Mouse (Mus musculus) brown adipose tissue, adult 24 weeks (tissue): ENCODE measurements around the gene Gm47985. TPM values are rescaled to one million over a fixed set of nuclear protein-coding genes. Genes with fewer than 3 reads are reported as not detected.
"Not testable (repeated sequence)": the region's sequence is repeated elsewhere in the genome, so short reads cannot be mapped to it uniquely, and the experiment has no call there.

Source experiments
- H3K27ac ChIP-seq: fragments of 200-500 bp; replicated peaks from 2 replicates; pipeline ENCODE4 v1.5.1; 2012; ENCODE audit warnings: low read depth, mild to moderate bottlenecking, low read length
- H3K4me1 ChIP-seq: fragments of 200-500 bp; 2 replicates; pipeline ENCODE4 v1.6.1; 2012; ENCODE audit warnings: low read length, mixed read lengths; ENCODE audit not compliant: control insufficient read depth, insufficient read depth, insufficient read length
- H3K4me3 ChIP-seq: fragments of 200-500 bp; 2 replicates; pipeline ENCODE4 v1.5.1; 2012; ENCODE audit warnings: low read depth, mild to moderate bottlenecking, low read length, moderate library complexity; ENCODE audit not compliant: insufficient read depth
- polyA plus RNA-seq: library from polyadenylated mRNA; stranded (reverse); fragments of >200 nt; gene quantifications from 2 replicates; pipeline ENCODE4 v1.2.4, GENCODE M21; 2012; ENCODE audit not compliant: missing spikeins, insufficient read depth, insufficient read length

Gm47985 gene
- polyA plus RNA-seq, 1 experiment, result not detected

GRCm38 (mm10) chr1:151196690-151197089 lies 14.4 kb downstream of the Gm47985 start:
- H3K4me3 ChIP-seq, H3K4me1 ChIP-seq, H3K27ac ChIP-seq: not testable (repeated sequence)

- not testable (repeated sequence) for H3K4me1 ChIP-seq, H3K27ac ChIP-seq
Measured at GRCm38 (mm10) chr1:151198120-151198519, 15.8 kb downstream of the Gm47985 start, which contains the start of gene Gm47995. Gene Gm47995, plus strand, starts transcription at chr1:151198448.

DNA sequence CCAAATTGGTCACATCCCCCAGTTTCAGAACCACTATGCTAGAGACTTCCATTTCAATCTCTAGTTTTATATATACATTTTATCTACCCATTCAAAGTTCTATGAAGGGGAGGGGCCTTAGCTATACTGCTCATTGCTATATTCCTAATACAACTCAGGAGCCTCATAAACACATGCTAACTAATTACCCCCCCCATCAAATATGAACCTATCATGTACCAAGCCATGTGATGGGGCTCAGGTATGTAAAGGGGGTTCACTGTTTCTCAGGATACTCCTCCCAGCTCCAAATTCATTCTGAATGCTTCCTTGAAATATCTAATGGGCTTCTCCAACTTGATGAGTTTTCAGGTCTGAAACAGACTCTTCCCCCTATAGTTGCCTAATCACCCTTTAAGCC lies 18.3 kb downstream of the Gm47985 start:
- H3K4me3 ChIP-seq, H3K27ac ChIP-seq, H3K4me1 ChIP-seq: not testable (repeated sequence)

More at GRCm38 (mm10) chr1:151198120-151198519, 15.8 kb downstream of the Gm47985 start, which contains the start of gene Gm47995:
- not testable (repeated sequence) for H3K4me3 ChIP-seq

- H3K27ac ChIP-seq, H3K4me3 ChIP-seq, H3K4me1 ChIP-seq: not testable (repeated sequence)
Measured at GRCm38 (mm10) chr1:151202771-151203170, 20.4 kb downstream of the Gm47985 start.

DNA sequence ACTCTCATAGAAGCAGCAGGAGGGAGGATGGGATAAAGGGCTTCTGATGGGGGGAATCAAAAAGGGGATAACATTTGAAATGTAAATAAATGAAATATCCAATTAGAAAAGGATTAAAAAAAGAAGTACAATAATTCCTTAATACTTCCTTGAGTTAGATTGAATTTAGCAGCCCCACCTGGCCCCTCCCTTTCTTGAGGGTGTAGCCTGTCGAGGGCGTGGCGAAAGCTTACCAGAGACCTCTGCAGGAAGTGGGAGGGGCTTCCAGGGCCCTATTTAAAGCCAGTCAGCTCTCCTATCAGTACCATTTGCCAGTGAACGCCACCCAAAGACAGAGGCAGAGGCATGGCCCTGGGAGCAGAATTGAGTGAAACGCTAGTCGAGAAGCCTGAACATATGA lies 21.5 kb downstream of the Gm47985 start, which contains the start of gene 3110040M04Rik:
Gene 3110040M04Rik, plus strand, starts transcription at position 304 of the 400 bp plus-strand sequence.
- not testable (repeated sequence) for H3K27ac ChIP-seq, H3K4me1 ChIP-seq, H3K4me3 ChIP-seq

GRCm38 (mm10) chr1:151208493-151208892 lies 26.2 kb downstream of the Gm47985 start:
- not testable (repeated sequence) for H3K27ac ChIP-seq, H3K4me1 ChIP-seq, H3K4me3 ChIP-seq

- not testable (repeated sequence) for H3K27ac ChIP-seq, H3K4me1 ChIP-seq, H3K4me3 ChIP-seq
Measured at GRCm38 (mm10) chr1:151208944-151209343, 26.6 kb downstream of the Gm47985 start.

DNA sequence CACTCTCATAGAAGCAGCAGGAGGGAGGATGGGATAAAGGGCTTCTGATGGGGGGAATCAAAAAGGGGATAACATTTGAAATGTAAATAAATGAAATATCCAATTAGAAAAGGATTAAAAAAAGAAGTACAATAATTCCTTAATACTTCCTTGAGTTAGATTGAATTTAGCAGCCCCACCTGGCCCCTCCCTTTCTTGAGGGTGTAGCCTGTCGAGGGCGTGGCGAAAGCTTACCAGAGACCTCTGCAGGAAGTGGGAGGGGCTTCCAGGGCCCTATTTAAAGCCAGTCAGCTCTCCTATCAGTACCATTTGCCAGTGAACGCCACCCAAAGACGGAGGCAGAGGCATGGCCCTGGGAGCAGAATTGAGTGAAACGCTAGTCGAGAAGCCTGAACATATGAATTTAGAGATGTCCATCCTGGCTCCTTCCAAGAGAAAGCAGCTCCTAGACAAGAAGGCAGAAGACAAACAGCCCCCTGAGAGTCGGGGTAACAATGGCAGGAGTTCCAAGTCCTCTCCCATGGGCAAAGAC lies 27.6 kb downstream of the Gm47985 start, which contains the start of gene Gm47996:
Gene Gm47996, plus strand, starts transcription at position 308 of the 532 bp plus-strand sequence.
- H3K27ac ChIP-seq, H3K4me1 ChIP-seq, H3K4me3 ChIP-seq: not testable (repeated sequence)

GRCm38 (mm10) chr1:151211666-151212065 lies 29.3 kb downstream of the Gm47985 start:
- H3K27ac ChIP-seq, H3K4me3 ChIP-seq, H3K4me1 ChIP-seq: not testable (repeated sequence)

DNA sequence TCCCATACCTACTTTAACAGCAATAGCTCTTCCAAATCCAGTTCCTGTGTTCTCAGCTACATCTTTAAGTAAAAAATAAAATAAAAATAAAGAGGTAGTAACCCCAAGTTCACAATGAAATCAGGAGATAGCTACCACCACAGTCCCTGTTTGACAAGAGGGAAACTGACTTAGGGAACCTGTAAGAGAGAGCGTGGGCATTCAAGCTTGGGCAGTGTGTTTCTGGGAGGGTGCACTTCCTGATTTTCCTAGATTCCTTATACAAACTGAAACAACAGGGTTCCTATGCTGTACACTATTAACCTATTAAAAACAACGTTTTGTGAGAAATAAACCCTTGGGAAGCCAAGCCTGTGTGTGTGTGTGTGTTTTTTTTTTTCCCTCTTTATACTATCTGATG lies 32.5 kb downstream of the Gm47985 start:
- no peak overlapping the region for H3K27ac ChIP-seq
- peaks cover 3% of the 10 kb centered on the region; the same call in 1 of the 2 replicates for H3K4me1 ChIP-seq

GRCm38 (mm10) chr1:151215985-151216384 lies 33.6 kb downstream of the Gm47985 start:
- Histone ChIP-seq H3K27ac (no peak overlapping the region), H3K4me1 (peaks cover 3% of the 10 kb centered on the region; the same call in 1 of the 2 replicates), H3K4me3 (no peak overlapping the region)

More for the DNA sequence above, 32.5 kb downstream of the Gm47985 start:
- no peak overlapping the region for H3K4me3 ChIP-seq

DNA sequence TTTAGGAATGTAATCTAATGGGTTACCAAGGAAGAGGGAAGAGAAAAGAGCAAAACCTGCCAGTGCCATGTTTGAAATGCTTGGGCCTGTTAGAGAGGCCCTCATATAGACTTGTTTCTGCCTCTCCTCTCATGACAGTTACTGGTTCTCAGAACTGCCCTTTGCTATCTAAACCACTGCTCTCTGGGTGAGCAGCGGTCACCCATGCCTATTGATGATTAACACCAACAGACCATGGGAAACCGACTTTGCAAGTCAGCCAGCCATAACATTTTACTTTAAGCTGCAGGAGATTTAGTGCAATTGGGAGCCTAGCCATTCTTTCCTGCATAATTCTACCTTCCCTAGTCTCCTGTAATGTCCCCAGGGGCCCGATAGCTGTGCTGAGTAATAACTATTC lies 34.1 kb downstream of the Gm47985 start:
- no peak overlapping the region for H3K4me3 ChIP-seq
- H3K4me1 ChIP-seq, result peaks cover 3% of the 10 kb centered on the region; the same call in 1 of the 2 replicates
- no peak overlapping the region for H3K27ac ChIP-seq

DNA sequence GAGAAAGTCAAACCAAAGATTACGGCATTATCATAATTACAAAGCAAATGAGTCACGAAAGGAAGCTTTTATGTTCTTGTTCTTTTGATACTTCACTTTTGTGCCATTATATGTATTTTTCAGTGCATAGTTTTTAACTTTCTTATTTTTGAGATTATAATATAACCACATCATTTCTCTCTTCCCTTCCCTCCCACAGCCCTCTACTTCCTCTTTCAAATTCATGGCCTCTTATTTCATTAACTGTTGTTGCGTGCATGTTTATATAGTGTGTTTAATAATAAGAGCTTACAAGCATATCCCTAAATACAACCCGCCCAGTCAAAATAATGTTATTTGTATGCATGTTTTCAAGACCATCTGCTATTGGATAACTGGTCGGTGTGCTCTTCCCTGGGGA lies 36.7 kb downstream of the Gm47985 start:
- Histone ChIP-seq H3K4me3 (no peak overlapping the region), H3K4me1 (peaks cover 3% of the 10 kb centered on the region; the same call in 1 of the 2 replicates), H3K27ac (no peak overlapping the region)

- peaks cover 3% of the 10 kb centered on the region; the same call in 1 of the 2 replicates for H3K4me1 ChIP-seq
- H3K4me3 ChIP-seq, result no peak overlapping the region
- no peak overlapping the region for H3K27ac ChIP-seq
Measured at GRCm38 (mm10) chr1:151220098-151220497, 37.8 kb downstream of the Gm47985 start.

DNA sequence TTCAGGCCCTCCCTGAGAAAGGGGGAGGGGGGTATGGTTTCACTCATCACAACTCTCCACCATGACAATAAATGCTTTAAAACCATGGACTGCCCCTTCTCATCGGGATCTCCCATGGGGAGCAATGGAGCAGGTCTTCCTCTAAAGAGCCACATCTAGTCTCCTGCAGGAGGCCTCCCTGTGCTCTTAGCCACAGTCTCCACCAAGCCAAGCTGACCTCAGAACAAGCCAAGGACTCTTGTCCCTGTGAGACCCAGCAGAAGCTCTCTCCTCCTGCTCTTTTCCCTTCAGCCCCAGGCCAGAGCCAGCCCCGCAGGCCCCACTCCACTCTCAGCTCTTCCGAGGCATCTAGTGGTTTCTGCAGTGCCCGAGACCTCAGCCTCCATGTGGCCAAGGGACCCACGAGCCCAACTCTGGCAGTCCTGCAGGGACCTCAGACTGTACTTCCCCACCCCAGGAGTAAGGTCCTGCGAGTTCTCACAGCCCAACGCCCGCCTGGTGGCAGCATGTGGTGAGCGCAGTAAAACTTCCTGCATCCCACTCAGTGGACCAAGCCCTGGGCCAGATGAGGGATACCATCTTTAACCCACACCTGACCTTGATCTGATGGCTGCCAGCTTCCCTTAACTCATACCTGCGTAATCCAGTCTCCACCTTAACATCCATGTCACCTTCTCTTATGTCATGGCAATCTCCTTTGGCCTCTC lies 40.4 kb downstream of the Gm47985 start:
- Histone ChIP-seq H3K27ac (no peak overlapping the region), H3K4me3 (no peak overlapping the region), H3K4me1 (peaks cover 3% of the 10 kb centered on the region; the same call in 1 of the 2 replicates)

GRCm38 (mm10) chr1:151223377-151223776 lies 41.0 kb downstream of the Gm47985 start:
- no peaks in the 10 kb centered on the region for H3K4me1 ChIP-seq
- no peak overlapping the region for H3K27ac ChIP-seq
- H3K4me3 ChIP-seq, result no peak overlapping the region
